Mouse (Mus musculus): ENCODE measurements around the gene Eif2ak4. TPM values are rescaled to one million over a fixed set of nuclear protein-coding genes. Genes with fewer than 3 reads are reported as not detected.

Eif2ak4 gene
- polyA plus RNA-seq, 1 experiment, result 11.9 TPM

- H3K27me3 ChIP-seq (ENCODE audit: control insufficient read depth, insufficient read depth, low read length), result no peaks in the 10 kb centered on the region
- WGBS, result 38% methylated on average over 11 of the region's 11 CpGs
- no peak for DNase-seq (ENCODE audit: low read depth in 1 of 2, low spot score in 2 of 2)
- H3K36me3 ChIP-seq (ENCODE audit: control insufficient read depth, insufficient read depth, low read length), result no peaks in the 10 kb centered on the region
- H3K27ac ChIP-seq (ENCODE audit: insufficient read depth, low read length), result peak overlapping the region; percentile 48; the same call in 1 of the 2 replicates
- H3K4me3 ChIP-seq (ENCODE audit: extremely low read depth, insufficient read depth, insufficient read length), result no peak overlapping the region
- TF ChIP-seq POLR2A (IDR thresholded peaks at IDR 0.05; ENCODE audit: low read depth, low read length), result no peak
- TF ChIP-seq CTCF (IDR thresholded peaks at IDR 0.05; ENCODE audit: extremely low read depth, insufficient read depth, insufficient read length, insufficient replicate concordance), result no peak
- H3K4me1 ChIP-seq (ENCODE audit: control insufficient read depth, insufficient read depth, insufficient read length), result 0 out of 2 replicates have a peak, but pooled peaks cover 8% of the 10 kb centered on the region
Observed at GRCm38 (mm10) chr2:118511779-118512417, 123.5 kb downstream of the Eif2ak4 start.

DNA sequence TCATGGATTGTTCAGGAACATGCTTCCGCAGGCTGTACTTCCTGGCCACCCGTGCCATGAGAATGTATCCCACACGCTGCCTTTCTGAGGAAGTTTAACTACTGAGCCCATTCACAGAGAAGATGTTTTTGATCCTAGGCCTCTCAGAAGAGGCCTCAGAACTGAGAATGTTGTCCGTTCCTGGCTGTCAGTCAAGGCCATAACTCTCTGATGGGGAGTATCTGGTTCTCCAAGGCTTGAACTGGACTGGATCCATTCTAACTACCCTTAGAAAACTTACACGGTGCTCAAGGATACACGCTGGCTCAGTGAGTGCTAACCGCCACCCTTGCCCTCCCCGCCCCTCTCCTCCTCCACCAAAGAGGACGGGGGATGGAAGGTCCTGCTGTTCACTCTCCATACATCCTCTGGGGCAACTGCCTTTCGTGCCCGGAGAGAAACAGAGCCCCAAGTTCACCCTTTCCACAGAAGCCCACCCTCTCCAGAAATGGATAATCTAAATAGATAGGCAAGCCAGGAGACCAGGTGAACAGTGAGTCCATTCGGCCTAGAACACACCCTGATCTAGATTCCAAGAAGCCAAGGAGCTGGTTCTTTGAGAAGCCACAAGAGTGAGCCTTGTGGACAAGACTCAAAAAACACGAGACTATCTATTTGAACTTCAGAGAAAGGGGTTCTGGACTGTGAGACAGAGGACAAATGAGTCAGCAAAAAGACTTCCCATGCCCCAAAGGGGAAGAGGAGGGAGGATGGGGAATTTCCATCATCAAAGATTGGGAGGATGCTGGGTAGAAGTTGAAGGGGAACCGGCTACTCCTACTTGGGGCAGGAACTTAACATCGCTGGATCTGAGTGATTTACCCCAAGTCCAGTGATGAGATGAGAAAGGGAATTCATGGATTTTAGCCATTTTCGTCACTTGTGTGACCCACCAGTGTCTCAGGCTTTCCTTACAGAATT lies 124.3 kb downstream of the Eif2ak4 start:
- WGBS, result 80% methylated on average over 16 of the region's 16 CpGs
- no peak for DNase-seq (ENCODE audit: low read depth in 1 of 2, low spot score in 2 of 2)
- no peak for TF ChIP-seq POLR2A (IDR thresholded peaks at IDR 0.05; ENCODE audit: low read depth, low read length)
- TF ChIP-seq CTCF (IDR thresholded peaks at IDR 0.05; ENCODE audit: extremely low read depth, insufficient read depth, insufficient read length, insufficient replicate concordance), result no peak

GRCm38 (mm10) chr2:118520042-118520933 lies 131.9 kb downstream of the Eif2ak4 start:
- Histone ChIP-seq H3K27me3 (ENCODE audit: control insufficient read depth, insufficient read depth, low read length) (no peaks in the 10 kb centered on the region), H3K36me3 (ENCODE audit: control insufficient read depth, insufficient read depth, low read length) (no peaks in the 10 kb centered on the region), H3K4me3 (ENCODE audit: extremely low read depth, insufficient read depth, insufficient read length) (no peak overlapping the region), H3K4me1 (ENCODE audit: control insufficient read depth, insufficient read depth, insufficient read length) (peaks cover 18% of the 10 kb centered on the region; the same call in 1 of the 2 replicates), H3K27ac (ENCODE audit: insufficient read depth, low read length) (peak overlapping the region; percentile 67)
- DNase-seq (ENCODE audit: low read depth in 1 of 2, low spot score in 2 of 2), result no peak
- WGBS, result 48% methylated on average over 9 of the region's 9 CpGs
- no peak for TF ChIP-seq POLR2A (IDR thresholded peaks at IDR 0.05; ENCODE audit: low read depth, low read length)
- TF ChIP-seq CTCF (IDR thresholded peaks at IDR 0.05; ENCODE audit: extremely low read depth, insufficient read depth, insufficient read length, insufficient replicate concordance), result no peak

More for the DNA sequence above, 124.3 kb downstream of the Eif2ak4 start:
- peak overlapping the region; percentile 48; the same call in 1 of the 2 replicates for H3K27ac ChIP-seq (ENCODE audit: insufficient read depth, low read length)
- no peak overlapping the region for H3K4me3 ChIP-seq (ENCODE audit: extremely low read depth, insufficient read depth, insufficient read length)
- 0 out of 2 replicates have a peak, but pooled peaks cover 8% of the 10 kb centered on the region for H3K4me1 ChIP-seq (ENCODE audit: control insufficient read depth, insufficient read depth, insufficient read length)
- H3K36me3 ChIP-seq (ENCODE audit: control insufficient read depth, insufficient read depth, low read length), result no peaks in the 10 kb centered on the region
- H3K27me3 ChIP-seq (ENCODE audit: control insufficient read depth, insufficient read depth, low read length), result no peaks in the 10 kb centered on the region

- no peak overlapping the region for H3K4me3 ChIP-seq (ENCODE audit: extremely low read depth, insufficient read depth, insufficient read length)
- H3K27ac ChIP-seq (ENCODE audit: insufficient read depth, low read length), result no peak overlapping the region
- no peaks in the 10 kb centered on the region for H3K27me3 ChIP-seq (ENCODE audit: control insufficient read depth, insufficient read depth, low read length)
- no peaks in the 10 kb centered on the region for H3K36me3 ChIP-seq (ENCODE audit: control insufficient read depth, insufficient read depth, low read length)
- DNase-seq (ENCODE audit: low read depth in 1 of 2, low spot score in 2 of 2), result no peak
- 25% methylated on average over 2 of the region's 2 CpGs for WGBS
- peaks cover 18% of the 10 kb centered on the region; the same call in 1 of the 2 replicates for H3K4me1 ChIP-seq (ENCODE audit: control insufficient read depth, insufficient read depth, insufficient read length)
- TF ChIP-seq CTCF (IDR thresholded peaks at IDR 0.05; ENCODE audit: extremely low read depth, insufficient read depth, insufficient read length, insufficient replicate concordance) (no peak), POLR2A (IDR thresholded peaks at IDR 0.05; ENCODE audit: low read depth, low read length) (no peak)
Observed at GRCm38 (mm10) chr2:118522265-118522664, 133.8 kb downstream of the Eif2ak4 start.

- no peak overlapping the region for H3K27ac ChIP-seq (ENCODE audit: insufficient read depth, low read length)
- WGBS, result 63% methylated on average over 5 of the region's 5 CpGs
- H3K4me1 ChIP-seq (ENCODE audit: control insufficient read depth, insufficient read depth, insufficient read length), result peaks cover 16% of the 10 kb centered on the region; the same call in 1 of the 2 replicates
- no peak for DNase-seq (ENCODE audit: low read depth in 1 of 2, low spot score in 2 of 2)
- no peak overlapping the region for H3K4me3 ChIP-seq (ENCODE audit: extremely low read depth, insufficient read depth, insufficient read length)
- no peaks in the 10 kb centered on the region for H3K27me3 ChIP-seq (ENCODE audit: control insufficient read depth, insufficient read depth, low read length)
- H3K36me3 ChIP-seq (ENCODE audit: control insufficient read depth, insufficient read depth, low read length), result no peaks in the 10 kb centered on the region
- TF ChIP-seq CTCF (IDR thresholded peaks at IDR 0.05; ENCODE audit: extremely low read depth, insufficient read depth, insufficient read length, insufficient replicate concordance), result no peak
- no peak for TF ChIP-seq POLR2A (IDR thresholded peaks at IDR 0.05; ENCODE audit: low read depth, low read length)
Observed at GRCm38 (mm10) chr2:118523163-118523730, 134.8 kb downstream of the Eif2ak4 start.

DNA sequence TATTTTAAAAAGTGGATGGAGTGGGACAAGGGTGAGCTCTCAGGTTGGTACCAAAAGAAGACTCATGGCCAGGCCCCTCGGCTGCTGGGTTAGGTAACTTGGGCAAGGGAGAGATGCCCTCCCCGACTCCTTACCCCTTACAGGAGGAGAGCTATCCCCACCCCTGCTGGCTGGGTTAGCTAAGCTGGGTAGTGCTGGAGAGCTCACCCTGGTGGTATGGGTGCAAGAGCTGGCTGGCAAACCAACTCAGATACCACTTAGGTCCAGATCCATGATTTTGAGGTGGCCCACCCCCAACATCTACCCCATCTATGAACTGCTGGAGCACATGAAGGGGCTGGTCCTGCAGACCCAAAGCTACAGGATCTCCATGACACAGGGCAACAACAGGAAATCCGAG lies 136.4 kb downstream of the Eif2ak4 start:
- 85% methylated on average over 3 of the region's 3 CpGs for WGBS
- H3K27ac ChIP-seq (ENCODE audit: insufficient read depth, low read length), result no peak overlapping the region
- no peaks in the 10 kb centered on the region for H3K36me3 ChIP-seq (ENCODE audit: control insufficient read depth, insufficient read depth, low read length)
- TF ChIP-seq POLR2A (IDR thresholded peaks at IDR 0.05; ENCODE audit: low read depth, low read length), result no peak
- no peak for TF ChIP-seq CTCF (IDR thresholded peaks at IDR 0.05; ENCODE audit: extremely low read depth, insufficient read depth, insufficient read length, insufficient replicate concordance)
- no peaks in the 10 kb centered on the region for H3K27me3 ChIP-seq (ENCODE audit: control insufficient read depth, insufficient read depth, low read length)
- no peak for DNase-seq (ENCODE audit: low read depth in 1 of 2, low spot score in 2 of 2)
- no peak overlapping the region for H3K4me3 ChIP-seq (ENCODE audit: extremely low read depth, insufficient read depth, insufficient read length)
- H3K4me1 ChIP-seq (ENCODE audit: control insufficient read depth, insufficient read depth, insufficient read length), result peaks cover 8% of the 10 kb centered on the region; the same call in 1 of the 2 replicates

Other genes starting within 250 kb of the Eif2ak4 start
- gene Fsip1, start 131.7 kb upstream of the Eif2ak4 start, polyA plus RNA-seq (2012; rRNA removed), result 0.06 and 0.13 TPM in 2 replicates
- gene Gpr176, start 15.2 kb upstream of the Eif2ak4 start, polyA plus RNA-seq (2012; rRNA removed), result 1.3 and 1.8 TPM in 2 replicates
- 29.0 and 32.0 TPM in 2 replicates for gene Srp14, start 91.1 kb downstream of the Eif2ak4 start, polyA plus RNA-seq (2012; rRNA removed)
- 24.8 and 32.4 TPM in 2 replicates for gene Bmf, start 161.1 kb downstream of the Eif2ak4 start, polyA plus RNA-seq (2012; rRNA removed)
- gene Bub1b, start 209.6 kb downstream of the Eif2ak4 start, polyA plus RNA-seq (2012; rRNA removed), result 5.0 and 5.7 TPM in 2 replicates